Mouse (Mus musculus): ENCODE measurements around the gene Phf5a. TPM values are rescaled to one million over a fixed set of nuclear protein-coding genes. Genes with fewer than 3 reads are reported as not detected.

Phf5a gene
- polyA plus RNA-seq, 1 experiment from 2014 or later = 24.7 TPM

- no peak overlapping the region for H3K4me3 ChIP-seq (ENCODE audit: inconsistent target)
- no peaks in the 10 kb centered on the region for H3K79me2 ChIP-seq (ENCODE audit: inconsistent target)
- H3K36me3 ChIP-seq (ENCODE audit: inconsistent target) = peaks cover 54% of the 10 kb centered on the region
- WGBS (ENCODE audit: missing documents) = 93% methylated on average over 2 of the region's 2 CpGs
- no peak overlapping the region for H3K27ac ChIP-seq
These were observed 24.7 kb upstream of the Phf5a start for GRCm38 (mm10) chr15:81896407-81896806.

DNA sequence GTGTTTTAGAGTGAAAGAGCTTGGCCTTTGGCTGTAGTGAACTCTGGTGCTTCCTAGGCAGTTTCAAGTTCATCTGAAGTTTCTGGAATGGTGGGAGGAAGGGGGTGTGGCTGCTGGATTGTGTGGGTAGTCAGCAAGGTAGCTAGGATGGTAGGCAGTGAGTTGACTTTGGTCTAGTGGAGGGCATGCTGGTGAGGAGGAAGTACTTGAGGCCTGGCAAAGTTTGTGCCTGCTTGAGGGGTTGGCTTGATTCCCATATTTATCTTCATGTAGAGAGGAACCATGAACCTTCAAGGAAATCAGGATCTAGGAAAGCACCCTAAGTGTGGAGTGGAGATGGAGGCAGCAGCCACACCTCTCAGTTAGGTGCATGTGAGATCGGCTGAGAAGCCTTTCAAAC, 22.3 kb upstream of the Phf5a start:
- H3K79me2 ChIP-seq (ENCODE audit: inconsistent target) = peaks cover 6% of the 10 kb centered on the region; the same call in 1 of the 2 replicates
- H3K4me3 ChIP-seq (ENCODE audit: inconsistent target) = no peak overlapping the region
- peaks cover 36% of the 10 kb centered on the region for H3K36me3 ChIP-seq (ENCODE audit: inconsistent target)
- 100% methylated on average over 1 of the region's 1 CpGs for WGBS (ENCODE audit: missing documents)
- no peak overlapping the region for H3K27ac ChIP-seq

DNA sequence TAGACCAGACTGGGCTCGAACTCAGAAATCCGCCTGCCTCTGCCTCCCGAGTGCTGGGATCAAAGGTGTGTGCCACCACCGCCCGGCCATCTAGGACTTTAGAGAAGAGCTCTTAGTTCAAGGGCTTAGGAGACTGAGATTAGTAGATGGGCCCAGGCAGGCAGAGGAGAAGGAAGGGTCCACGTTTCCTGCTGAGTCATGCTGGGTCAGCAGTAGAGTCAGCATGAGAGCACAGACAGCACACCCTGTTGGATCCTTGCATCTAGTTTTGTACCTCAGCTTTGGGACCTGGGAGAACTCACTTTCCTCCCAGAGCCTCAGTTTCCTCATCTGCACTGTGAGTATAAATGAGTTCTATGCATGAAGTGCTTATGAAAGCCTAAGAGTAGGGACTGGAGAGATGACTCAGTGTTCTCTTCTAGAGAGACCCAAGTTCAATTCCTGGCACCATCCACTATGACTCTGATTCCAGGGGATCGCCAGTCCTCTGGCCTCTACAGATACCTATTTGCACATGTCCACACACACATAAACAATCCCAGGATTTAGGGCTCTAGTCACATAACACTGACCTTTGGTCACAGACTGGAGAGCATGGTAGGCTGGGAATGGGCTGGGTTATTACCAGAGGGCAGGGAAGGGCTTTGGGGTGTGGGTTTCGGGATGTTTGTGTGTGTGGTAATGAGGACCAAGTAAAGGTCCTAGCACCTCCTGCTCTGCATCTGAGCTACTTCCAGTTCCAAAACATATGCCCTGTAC, 20.3 kb upstream of the Phf5a start:
- Histone ChIP-seq H3K36me3 (ENCODE audit: inconsistent target) (0 out of 2 replicates have a peak, but pooled peaks cover 32% of the 10 kb centered on the region), H3K4me3 (ENCODE audit: inconsistent target) (no peak overlapping the region), H3K79me2 (ENCODE audit: inconsistent target) (peaks cover 27% of the 10 kb centered on the region), H3K27ac (no peak overlapping the region)
- 71% methylated on average over 5 of the region's 8 CpGs for WGBS (ENCODE audit: missing documents)

DNA sequence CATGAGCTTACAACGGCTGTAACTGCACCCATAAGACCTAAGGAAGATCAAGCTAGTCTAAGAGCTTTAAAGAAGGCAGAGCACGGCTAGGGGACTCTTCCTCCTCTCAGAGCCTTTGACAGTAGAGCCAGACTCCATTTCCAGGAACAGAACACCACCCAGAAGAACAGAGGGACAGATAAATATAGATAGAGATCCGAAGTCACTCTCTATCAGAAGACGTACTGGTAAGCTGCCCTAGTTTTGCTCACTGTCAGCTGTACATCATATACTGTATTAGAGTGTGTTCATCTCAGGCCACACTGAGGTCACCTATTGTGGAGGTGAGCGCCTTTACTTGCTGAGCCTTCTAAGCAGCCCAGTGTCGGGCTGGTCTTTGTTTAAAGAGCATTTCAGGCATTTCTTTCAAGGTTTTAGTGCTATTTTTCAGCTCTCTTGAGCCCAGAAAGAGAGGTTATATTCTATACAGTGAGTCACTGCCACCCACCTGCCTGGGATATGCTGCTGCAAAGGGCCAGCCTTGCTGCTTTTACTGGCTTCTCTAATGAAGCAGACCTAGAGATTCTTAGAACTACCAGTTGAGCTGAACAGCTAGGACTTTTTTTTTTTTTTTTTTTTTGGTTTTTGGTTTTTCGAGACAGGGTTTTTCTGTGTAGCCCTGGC, 19.6 kb upstream of the Phf5a start:
- Histone ChIP-seq H3K4me3 (ENCODE audit: inconsistent target) (no peak overlapping the region), H3K36me3 (ENCODE audit: inconsistent target) (0 out of 2 replicates have a peak, but pooled peaks cover 30% of the 10 kb centered on the region), H3K79me2 (ENCODE audit: inconsistent target) (peaks cover 34% of the 10 kb centered on the region), H3K27ac (no peak overlapping the region)
- 85% methylated on average over 7 of the region's 7 CpGs for WGBS (ENCODE audit: missing documents)

DNA sequence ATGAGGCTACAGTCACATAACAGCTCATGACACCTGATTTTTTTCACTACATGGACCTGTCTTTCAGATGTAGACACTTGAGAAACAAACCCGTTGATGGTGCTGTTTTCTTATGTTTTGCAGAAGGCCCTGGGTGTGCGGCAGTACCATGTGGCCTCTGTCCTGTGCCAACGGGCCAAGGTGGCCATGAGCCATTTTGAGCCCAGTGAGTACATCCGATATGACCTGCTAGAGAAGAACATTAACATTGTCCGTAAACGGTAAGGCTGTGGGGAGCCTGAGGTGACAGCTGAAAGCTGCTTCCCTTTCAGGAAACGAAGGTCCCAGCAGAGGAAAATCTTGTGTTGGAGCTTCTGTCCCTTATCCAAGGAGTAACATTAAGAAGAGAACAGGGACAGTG, 17.5 kb upstream of the Phf5a start:
- 94% methylated on average over 7 of the region's 7 CpGs for WGBS (ENCODE audit: missing documents)
- H3K4me3 ChIP-seq (ENCODE audit: inconsistent target) = no peak overlapping the region
- H3K36me3 ChIP-seq (ENCODE audit: inconsistent target) = 0 out of 2 replicates have a peak, but pooled peaks cover 16% of the 10 kb centered on the region
- peaks cover 55% of the 10 kb centered on the region for H3K79me2 ChIP-seq (ENCODE audit: inconsistent target)
- no peak overlapping the region for H3K27ac ChIP-seq

DNA sequence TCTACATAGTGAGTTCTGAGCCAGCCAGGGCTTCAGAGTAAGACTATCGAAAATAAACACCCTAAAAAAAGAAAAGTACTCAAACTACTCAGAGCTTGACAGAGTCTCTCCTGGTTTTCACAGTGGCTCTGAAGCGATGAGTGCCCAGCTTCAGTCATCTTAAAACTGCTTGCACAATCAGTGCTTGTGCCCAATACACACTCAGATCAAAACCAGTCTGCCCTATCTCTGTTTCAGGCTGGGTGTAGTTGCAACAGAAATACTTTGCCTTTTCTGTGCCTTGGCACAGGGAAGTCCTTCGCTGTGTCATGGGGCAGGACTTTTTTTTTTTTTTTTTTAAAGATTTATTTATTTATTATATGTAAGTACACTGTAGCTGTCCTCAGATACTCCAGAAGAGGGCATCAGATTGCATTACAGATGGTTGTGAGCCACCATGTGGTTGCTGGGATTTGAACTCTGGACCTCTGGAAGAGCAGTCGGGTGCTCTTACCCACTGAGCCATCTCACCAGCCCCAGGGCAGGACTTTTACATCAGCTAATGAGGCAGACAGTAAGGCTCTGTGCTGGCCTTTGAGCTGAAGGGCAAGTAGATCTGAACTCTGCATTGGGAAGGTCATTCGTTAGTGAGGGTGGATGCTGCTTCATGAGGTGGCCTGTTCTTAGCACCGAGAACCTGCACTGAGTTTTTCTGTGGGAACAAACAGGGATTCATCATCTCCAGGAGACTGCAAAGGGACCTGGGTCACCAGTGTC, 15.3 kb upstream of the Phf5a start:
- Histone ChIP-seq H3K36me3 (ENCODE audit: inconsistent target) (0 out of 2 replicates have a peak, but pooled peaks cover 11% of the 10 kb centered on the region), H3K79me2 (ENCODE audit: inconsistent target) (peaks cover 77% of the 10 kb centered on the region), H3K4me3 (ENCODE audit: inconsistent target) (no peak overlapping the region), H3K27ac (no peak overlapping the region)
- 86% methylated on average over 6 of the region's 6 CpGs for WGBS (ENCODE audit: missing documents)

- H3K4me3 ChIP-seq (ENCODE audit: inconsistent target) = no peak overlapping the region
- H3K36me3 ChIP-seq (ENCODE audit: inconsistent target) = 0 out of 2 replicates have a peak, but pooled peaks cover 11% of the 10 kb centered on the region
- 93% methylated on average over 3 of the region's 3 CpGs for WGBS (ENCODE audit: missing documents)
- no peak overlapping the region for H3K27ac ChIP-seq
- peaks cover 92% of the 10 kb centered on the region for H3K79me2 ChIP-seq (ENCODE audit: inconsistent target)
These were observed 13.8 kb upstream of the Phf5a start for GRCm38 (mm10) chr15:81885418-81885934.

GRCm38 (mm10) chr15:81882348-81882747, 10.6 kb upstream of the Phf5a start:
- no peak overlapping the region for H3K27ac ChIP-seq
- no peaks in the 10 kb centered on the region for H3K36me3 ChIP-seq (ENCODE audit: inconsistent target)
- WGBS (ENCODE audit: missing documents) = 87% methylated on average over 3 of the region's 3 CpGs

GRCm38 (mm10) chr15:81879531-81880401, 8.1 kb upstream of the Phf5a start:
- no peak overlapping the region for H3K4me3 ChIP-seq (ENCODE audit: inconsistent target)
- H3K27ac ChIP-seq = no peak overlapping the region
- WGBS (ENCODE audit: missing documents) = 98% methylated on average over 5 of the region's 5 CpGs
- no peaks in the 10 kb centered on the region for H3K36me3 ChIP-seq (ENCODE audit: inconsistent target)
- H3K79me2 ChIP-seq (ENCODE audit: inconsistent target) = peaks cover 100% of the 10 kb centered on the region

More at GRCm38 (mm10) chr15:81882348-81882747, 10.6 kb upstream of the Phf5a start:
- Histone ChIP-seq H3K79me2 (ENCODE audit: inconsistent target) (peaks cover 100% of the 10 kb centered on the region), H3K4me3 (ENCODE audit: inconsistent target) (no peak overlapping the region)

- peak within 1 kb of the TSS; percentile 97 for H3K27ac ChIP-seq
- under 1% methylated on average over 44 of the region's 53 CpGs for WGBS (ENCODE audit: missing documents)
These were observed 788 bp upstream of the Phf5a start, which contains the start of gene Aco2 for GRCm38 (mm10) chr15:81872262-81873136. Gene Aco2, plus strand, starts transcription at chr15:81872309.

DNA sequence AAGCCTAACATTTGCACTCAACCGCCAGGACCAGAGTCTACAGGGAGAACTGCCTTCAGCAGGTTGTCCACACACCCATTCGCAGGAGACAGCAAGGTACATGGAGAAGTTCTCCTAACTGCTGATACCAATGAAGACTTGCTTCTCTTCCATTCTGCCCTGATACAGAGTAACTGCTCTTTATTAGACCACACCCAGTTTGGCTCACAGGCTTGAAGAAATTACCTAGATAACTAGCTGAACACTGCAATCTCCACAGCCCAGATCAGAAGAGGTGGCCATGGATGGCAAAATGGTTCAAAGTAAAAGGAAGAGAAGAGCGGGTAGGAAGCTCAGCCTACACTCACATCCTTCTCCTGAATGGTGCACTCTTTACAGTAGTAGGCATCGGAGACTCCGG, 1.7 kb downstream of the Phf5a start:
- Histone ChIP-seq H3K4me3 (ENCODE audit: inconsistent target) (no peak overlapping the region), H3K27ac (no peak overlapping the region), H3K36me3 (ENCODE audit: inconsistent target) (peaks cover 56% of the 10 kb centered on the region), H3K79me2 (ENCODE audit: inconsistent target) (peaks cover 67% of the 10 kb centered on the region)
- WGBS (ENCODE audit: missing documents) = 94% methylated on average over 5 of the region's 5 CpGs

More at GRCm38 (mm10) chr15:81872262-81873136, 788 bp upstream of the Phf5a start, which contains the start of gene Aco2:
- Histone ChIP-seq H3K36me3 (ENCODE audit: inconsistent target) (peaks cover 32% of the 10 kb centered on the region), H3K79me2 (ENCODE audit: inconsistent target) (peaks cover 92% of the 10 kb centered on the region), H3K4me3 (ENCODE audit: inconsistent target) (peak within 1 kb of the TSS; percentile 98)

DNA sequence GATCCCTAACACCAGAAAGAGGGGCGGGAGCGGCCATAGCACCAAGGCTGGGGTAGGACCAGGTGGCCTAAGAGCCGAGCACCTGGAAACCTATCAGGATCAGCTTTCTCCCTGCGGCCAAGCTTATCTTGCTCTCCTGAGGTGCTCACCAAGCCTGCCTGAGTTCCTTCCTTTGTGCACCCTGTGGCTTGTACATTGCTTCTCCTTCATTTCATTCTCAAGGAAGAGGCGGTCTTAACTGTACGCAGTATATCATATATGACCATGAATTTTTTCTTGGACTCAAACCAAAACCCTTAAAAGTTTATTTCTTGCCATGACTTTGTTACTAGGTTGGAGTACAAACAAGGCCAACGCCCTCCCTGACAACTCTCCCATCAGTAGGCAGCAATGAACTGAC, 7.5 kb downstream of the Phf5a start:
- H3K27ac ChIP-seq = no peak overlapping the region
- H3K36me3 ChIP-seq (ENCODE audit: inconsistent target) = peaks cover 45% of the 10 kb centered on the region
- WGBS (ENCODE audit: missing documents) = 98% methylated on average over 7 of the region's 7 CpGs
- H3K4me3 ChIP-seq (ENCODE audit: inconsistent target) = no peak overlapping the region
- peaks cover 16% of the 10 kb centered on the region; the same call in 1 of the 2 replicates for H3K79me2 ChIP-seq (ENCODE audit: inconsistent target)
